Mouse (Mus musculus) T-cell, adult 2 months (primary cell): ENCODE results near the gene Gm13288.
"Not testable (repeated sequence)": the region's sequence is repeated elsewhere in the genome, so short reads cannot be mapped to it uniquely, and the experiment has no call there.

Source experiments
- DNase-seq: peaks from one replicate; pipeline ENCODE4 v3.0.0; 2022; ENCODE audit warnings: low spot score

Gene Gm13288

DNA sequence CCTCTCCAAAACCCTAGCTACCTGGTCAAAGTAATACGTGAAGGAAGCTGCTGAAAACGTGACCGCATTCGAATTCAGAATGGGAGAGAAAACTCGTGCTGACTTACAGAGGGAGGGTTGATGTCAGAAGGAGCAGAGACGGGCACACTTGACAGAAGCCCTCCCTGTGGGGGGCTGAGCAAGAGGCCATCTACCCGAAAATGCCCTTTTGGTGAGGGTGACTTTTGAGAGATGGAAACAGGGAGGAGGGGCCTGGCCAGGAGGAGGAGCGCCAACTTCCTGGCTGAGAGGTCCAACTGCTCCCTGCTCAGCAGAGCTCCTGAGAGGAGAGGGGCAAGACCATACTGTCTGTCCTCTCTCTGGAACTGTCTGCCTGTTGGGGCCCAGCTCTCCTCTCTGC is at the start of gene Gm13288:
Gene Gm13288 (plus strand): TSS at position 301 of the 400 bp plus-strand sequence.
- DNase-seq = not testable (repeated sequence)

DNA sequence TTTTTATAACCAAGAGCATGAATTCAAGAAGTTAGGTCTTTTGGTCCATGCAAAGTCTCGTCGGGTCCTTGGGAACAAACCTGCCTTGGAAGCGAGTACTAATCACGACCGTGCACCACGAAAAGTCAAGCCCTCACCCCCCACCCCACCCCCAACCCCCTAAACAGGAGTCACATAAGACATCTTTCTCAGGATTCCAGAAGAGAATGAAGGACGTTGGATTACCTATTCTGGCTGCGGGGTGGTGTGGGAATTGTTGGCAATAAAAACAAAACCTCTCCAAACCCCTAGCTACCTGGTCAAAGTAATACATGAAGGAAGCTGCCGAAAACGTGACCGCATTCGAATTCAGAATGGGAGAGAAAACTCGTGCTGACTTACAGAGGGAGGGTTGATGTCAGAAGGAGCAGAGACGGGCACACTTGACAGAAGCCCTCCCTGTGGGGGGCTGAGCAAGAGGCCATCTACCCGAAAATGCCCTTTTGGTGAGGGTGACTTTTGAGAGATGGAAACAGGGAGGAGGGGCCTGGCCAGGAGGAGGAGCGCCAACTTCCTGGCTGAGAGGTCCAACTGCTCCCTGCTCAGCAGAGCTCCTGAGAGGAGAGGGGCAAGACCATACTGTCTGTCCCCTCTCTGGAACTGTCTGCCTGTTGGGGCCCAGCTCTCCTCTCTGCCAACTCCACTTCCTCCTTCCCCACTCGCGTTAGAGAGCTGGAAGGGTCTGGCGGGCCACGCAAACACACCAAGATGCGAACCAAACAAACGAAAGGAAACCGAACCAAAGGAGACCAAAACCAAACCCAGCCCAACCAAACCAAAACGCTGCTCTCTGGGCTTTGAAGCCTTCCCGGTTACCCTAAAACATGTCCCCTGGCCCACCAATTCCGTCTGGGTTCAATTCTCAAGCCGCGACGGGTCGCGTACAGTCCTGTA is 48.5 kb upstream of the Gm13288 start:
- not testable (repeated sequence) for DNase-seq

DNA sequence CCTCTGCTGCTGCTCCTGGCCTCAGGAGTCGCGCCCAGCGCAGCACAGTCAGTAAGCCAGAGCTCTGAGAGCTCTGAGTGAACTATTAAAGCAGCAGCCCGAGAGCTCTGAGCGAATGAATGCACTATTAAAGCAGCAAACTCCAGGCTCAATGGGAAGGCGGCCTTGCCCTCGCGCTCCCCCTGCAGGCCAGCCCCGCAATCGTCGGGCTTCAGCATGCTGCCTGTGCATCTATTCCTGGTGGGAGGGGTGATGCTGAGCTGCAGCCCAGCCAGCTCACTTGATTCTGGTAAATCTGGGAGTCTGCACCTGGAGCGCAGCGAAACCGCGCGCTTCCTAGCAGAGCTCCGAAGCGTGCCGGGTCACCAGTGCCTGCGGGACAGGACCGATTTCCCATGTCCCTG is 47.7 kb upstream of the Gm13288 start:
- peak; percentile 88 for DNase-seq

DNA sequence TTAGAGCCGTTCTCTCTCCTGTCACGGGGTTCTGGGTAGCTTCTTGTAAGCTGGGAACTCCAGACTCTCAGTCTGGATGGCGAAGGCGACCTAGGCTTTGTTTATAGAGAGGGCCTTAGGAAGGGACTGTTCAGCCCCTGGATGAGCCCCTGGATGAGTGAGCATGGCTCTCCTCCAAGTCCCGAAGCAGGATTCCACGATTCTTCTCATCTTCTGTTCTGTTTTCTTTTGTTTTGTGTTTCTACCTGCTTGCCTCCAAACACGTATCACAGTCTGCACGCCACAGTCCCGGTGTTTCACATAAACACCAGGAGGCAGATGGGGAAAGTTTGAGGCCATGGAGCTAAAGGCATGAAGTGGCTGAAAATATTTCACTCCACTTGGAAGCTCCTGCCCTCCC is 46.6 kb upstream of the Gm13288 start:
- not testable (repeated sequence) for DNase-seq

GRCm38 (mm10) chr4:88759610-88760268 is 45.6 kb upstream of the Gm13288 start, which contains the start of gene Gm13283:
Gene Gm13283, plus strand, starts transcription at chr4:88760119.
- peak; percentile 21 for DNase-seq

DNA sequence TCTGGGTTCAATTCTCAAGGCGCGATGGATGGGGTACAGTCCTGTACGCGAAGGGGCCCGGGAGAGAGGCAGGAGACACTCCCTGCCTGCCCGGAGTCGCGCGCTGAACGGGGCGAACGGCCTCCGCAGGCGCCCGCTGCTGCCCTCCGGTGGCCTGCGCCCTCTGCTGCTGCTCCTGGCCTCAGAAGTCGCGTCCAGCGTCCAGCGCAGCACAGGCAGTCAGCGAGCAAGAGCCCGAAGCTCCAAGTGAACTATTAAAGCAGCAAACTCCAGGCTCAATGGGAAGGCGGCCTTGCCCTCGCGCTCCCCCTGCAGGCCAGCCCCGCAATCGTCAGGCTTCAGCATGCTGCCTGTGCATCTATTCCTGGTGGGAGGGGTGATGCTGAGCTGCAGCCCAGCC is 44.9 kb upstream of the Gm13288 start:
- peak; percentile 55 for DNase-seq

- peak; percentile 75 for DNase-seq
These were observed 43.6 kb upstream of the Gm13288 start for GRCm38 (mm10) chr4:88761776-88762175.

DNA sequence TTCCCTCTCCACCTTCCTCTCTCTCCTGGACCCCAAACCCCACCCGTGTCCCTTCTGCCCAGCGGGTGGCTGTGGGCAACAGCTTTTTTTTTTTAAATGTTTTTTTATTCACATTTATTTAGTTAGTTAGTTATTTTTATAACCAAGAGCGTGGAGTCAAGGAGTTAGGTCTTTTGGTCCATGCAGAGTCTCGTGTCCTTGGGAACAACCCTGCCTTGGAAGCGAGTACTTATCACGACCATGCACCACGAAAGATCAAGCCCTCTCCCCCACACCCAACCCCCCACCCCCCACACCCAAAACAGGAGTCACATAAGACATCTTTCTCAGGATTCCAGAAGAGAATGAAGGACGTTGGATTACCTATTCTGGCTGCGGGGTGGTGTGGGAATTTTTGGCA is 43.0 kb upstream of the Gm13288 start:
- not testable (repeated sequence) for DNase-seq

GRCm38 (mm10) chr4:88763384-88764018 is 41.8 kb upstream of the Gm13288 start:
- DNase-seq = peak; percentile 30

DNA sequence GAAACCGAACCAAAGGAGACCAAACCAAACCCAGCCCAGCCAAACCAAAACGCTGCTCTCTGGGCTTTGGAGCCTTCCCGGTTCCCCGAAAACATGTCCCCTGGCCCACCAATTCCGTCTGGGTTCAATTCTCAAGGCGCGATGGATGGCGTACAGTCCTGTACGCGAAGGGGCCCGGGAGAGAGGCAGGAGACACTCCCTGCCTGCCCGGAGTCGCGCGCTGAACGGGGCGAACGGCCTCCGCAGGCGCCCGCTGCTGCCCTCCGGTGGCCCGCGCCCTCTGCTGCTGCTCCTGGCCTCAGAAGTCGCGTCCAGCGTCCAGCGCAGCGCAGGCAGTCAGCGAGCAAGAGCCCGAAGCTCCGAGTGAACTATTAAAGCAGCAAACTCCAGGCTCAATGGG is 31.8 kb upstream of the Gm13288 start, which contains the start of gene Gm13290:
Gene Gm13290 (plus strand): TSS at position 301 of the 400 bp plus-strand sequence.
- not testable (repeated sequence) for DNase-seq

DNA sequence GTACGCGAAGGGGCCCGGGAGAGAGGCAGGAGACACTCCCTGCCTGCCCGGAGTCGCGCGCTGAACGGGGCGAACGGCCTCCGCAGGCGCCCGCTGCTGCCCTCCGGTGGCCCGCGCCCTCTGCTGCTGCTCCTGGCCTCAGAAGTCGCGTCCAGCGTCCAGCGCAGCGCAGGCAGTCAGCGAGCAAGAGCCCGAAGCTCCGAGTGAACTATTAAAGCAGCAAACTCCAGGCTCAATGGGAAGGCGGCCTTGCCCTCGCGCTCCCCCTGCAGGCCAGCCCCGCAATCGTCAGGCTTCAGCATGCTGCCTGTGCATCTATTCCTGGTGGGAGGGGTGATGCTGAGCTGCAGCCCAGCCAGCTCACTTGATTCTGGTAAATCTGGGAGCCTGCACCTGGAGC is 28.7 kb upstream of the Gm13288 start, which contains the start of gene Gm13289:
Gene Gm13289 (plus strand): TSS at position 301 of the 400 bp plus-strand sequence.
- not testable (repeated sequence) for DNase-seq

DNA sequence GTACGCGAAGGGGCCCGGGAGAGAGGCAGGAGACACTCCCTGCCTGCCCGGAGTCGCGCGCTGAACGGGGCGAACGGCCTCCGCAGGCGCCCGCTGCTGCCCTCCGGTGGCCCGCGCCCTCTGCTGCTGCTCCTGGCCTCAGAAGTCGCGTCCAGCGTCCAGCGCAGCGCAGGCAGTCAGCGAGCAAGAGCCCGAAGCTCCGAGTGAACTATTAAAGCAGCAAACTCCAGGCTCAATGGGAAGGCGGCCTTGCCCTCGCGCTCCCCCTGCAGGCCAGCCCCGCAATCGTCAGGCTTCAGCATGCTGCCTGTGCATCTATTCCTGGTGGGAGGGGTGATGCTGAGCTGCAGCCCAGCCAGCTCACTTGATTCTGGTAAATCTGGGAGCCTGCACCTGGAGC is 25.8 kb upstream of the Gm13288 start, which contains the start of gene Gm13272:
Gene Gm13272 (plus strand): TSS at position 301 of the 400 bp plus-strand sequence.
- DNase-seq = not testable (repeated sequence)

DNA sequence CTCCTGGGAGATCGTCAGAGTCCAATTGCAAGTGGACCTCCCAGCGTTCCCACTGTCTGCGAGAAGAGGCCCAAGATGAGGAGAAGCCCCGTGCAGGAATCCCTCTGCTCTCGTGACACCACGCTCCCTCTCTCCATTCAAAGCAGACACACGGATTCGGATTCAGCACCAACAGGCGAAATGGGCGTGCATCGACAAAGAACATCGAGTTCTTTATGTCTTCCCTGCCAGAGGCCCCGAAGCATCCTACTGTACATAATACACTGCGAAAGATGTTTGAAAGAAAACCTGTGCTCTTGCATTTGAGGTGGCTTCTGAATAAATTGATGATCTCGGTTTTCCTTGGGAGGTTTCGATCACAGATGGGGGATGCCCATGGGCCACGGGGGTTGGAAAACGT is 25.0 kb upstream of the Gm13288 start:
- DNase-seq = not testable (repeated sequence)

DNA sequence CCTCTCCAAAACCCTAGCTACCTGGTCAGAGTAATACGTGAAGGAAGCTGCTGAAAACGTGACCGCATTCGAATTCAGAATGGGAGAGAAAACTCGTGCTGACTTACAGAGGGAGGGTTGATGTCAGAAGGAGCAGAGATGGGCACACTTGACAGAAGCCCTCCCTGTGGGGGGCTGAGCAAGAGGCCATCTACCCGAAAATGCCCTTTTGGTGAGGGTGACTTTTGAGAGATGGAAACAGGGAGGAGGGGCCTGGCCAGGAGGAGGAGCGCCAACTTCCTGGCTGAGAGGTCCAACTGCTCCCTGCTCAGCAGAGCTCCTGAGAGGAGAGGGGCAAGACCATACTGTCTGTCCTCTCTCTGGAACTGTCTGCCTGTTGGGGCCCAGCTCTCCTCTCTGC is 23.5 kb upstream of the Gm13288 start, which contains the start of gene Ifnz:
Gene Ifnz (plus strand): TSS at position 301 of the 400 bp plus-strand sequence.
- not testable (repeated sequence) for DNase-seq

DNA sequence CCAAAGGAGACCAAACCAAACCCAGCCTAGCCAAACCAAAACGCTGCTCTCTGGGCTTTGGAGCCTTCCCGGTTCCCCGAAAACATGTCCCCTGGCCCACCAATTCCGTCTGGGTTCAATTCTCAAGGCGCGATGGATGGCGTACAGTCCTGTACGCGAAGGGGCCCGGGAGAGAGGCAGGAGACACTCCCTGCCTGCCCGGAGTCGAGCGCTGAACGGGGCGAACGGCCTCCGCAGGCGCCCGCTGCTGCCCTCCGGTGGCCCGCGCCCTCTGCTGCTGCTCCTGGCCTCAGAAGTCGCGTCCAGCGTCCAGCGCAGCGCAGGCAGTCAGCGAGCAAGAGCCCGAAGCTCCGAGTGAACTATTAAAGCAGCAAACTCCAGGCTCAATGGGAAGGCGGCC is 23.0 kb upstream of the Gm13288 start:
- DNase-seq = not testable (repeated sequence)

DNA sequence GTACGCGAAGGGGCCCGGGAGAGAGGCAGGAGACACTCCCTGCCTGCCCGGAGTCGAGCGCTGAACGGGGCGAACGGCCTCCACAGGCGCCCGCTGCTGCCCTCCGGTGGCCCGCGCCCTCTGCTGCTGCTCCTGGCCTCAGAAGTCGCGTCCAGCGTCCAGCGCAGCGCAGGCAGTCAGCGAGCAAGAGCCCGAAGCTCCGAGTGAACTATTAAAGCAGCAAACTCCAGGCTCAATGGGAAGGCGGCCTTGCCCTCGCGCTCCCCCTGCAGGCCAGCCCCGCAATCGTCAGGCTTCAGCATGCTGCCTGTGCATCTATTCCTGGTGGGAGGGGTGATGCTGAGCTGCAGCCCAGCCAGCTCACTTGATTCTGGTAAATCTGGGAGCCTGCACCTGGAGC is 19.9 kb upstream of the Gm13288 start, which contains the start of gene Gm13276:
Gene Gm13276 (plus strand): TSS at position 301 of the 400 bp plus-strand sequence.
- not testable (repeated sequence) for DNase-seq

DNA sequence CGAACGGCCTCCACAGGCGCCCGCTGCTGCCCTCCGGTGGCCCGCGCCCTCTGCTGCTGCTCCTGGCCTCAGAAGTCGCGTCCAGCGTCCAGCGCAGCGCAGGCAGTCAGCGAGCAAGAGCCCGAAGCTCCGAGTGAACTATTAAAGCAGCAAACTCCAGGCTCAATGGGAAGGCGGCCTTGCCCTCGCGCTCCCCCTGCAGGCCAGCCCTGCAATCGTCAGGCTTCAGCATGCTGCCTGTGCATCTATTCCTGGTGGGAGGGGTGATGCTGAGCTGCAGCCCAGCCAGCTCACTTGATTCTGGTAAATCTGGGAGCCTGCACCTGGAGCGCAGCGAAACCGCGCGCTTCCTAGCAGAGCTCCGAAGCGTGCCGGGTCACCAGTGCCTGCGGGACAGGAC is 16.9 kb upstream of the Gm13288 start, which contains the start of gene Gm13277:
Gene Gm13277 (plus strand): TSS at position 231 of the 400 bp plus-strand sequence.
- DNase-seq = peak; percentile 75

GRCm38 (mm10) chr4:88791250-88791649 is 14.1 kb upstream of the Gm13288 start, which contains the start of gene Gm13278:
Gene Gm13278, plus strand, starts transcription at chr4:88791550.
- not testable (repeated sequence) for DNase-seq

DNA sequence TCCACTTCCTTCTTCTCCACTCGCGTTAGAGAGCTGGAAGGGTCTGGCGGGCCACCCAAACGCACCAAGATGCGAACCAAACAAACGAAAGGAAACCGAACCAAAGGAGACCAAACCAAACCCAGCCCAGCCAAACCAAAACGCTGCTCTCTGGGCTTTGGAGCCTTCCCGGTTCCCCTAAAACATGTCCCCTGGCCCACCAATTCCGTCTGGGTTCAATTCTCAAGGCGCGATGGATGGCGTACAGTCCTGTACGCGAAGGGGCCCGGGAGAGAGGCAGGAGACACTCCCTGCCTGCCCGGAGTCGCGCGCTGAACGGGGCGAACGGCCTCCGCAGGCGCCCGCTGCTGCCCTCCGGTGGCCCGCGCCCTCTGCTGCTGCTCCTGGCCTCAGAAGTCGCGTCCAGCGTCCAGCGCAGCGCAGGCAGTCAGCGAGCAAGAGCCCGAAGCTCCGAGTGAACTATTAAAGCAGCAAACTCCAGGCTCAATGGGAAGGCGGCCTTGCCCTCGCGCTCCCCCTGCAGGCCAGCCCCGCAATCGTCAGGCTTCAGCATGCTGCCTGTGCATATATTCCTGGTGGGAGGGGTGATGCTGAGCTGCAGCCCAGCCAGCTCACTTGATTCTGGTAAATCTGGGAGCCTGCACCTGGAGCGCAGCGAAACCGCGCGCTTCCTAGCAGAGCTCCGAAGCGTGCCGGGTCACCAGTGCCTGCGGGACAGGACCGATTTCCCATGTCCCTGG is 11.2 kb upstream of the Gm13288 start, which contains the start of gene Gm13275:
Gene Gm13275 (plus strand): TSS at position 552 of the 740 bp plus-strand sequence.
- peak; percentile 68 for DNase-seq

DNA sequence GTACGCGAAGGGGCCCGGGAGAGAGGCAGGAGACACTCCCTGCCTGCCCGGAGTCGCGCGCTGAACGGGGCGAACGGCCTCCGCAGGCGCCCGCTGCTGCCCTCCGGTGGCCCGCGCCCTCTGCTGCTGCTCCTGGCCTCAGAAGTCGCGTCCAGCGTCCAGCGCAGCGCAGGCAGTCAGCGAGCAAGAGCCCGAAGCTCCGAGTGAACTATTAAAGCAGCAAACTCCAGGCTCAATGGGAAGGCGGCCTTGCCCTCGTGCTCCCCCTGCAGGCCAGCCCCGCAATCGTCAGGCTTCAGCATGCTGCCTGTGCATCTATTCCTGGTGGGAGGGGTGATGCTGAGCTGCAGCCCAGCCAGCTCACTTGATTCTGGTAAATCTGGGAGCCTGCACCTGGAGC is 8.2 kb upstream of the Gm13288 start, which contains the start of gene Gm13279:
Gene Gm13279 (plus strand): TSS at position 301 of the 400 bp plus-strand sequence.
- DNase-seq = not testable (repeated sequence)

- DNase-seq = not testable (repeated sequence)
These were observed 6.0 kb upstream of the Gm13288 start, which contains the start of gene Gm13285 for GRCm38 (mm10) chr4:88799365-88799764. Gene Gm13285, plus strand, starts transcription at chr4:88799665.
